Mouse (Mus musculus) MEL (cell line): ENCODE measurements around the gene Edrf1. TPM values are rescaled to one million over a fixed set of nuclear protein-coding genes. Genes with fewer than 3 reads are reported as not detected.
"Not testable (repeated sequence)": the region's sequence is repeated elsewhere in the genome, so short reads cannot be mapped to it uniquely, and the experiment has no call there.

Source experiments
- DNase-seq: peaks from one replicate; pipeline ENCODE4 v3.0.0; 2011; ENCODE audit warnings: low read depth, low spot score
- H3K27ac ChIP-seq: 2 replicates; pipeline ENCODE4 v1.5.1; 2012; ENCODE audit warnings: low read depth, mild to moderate bottlenecking, control low read depth, low read length, moderate library complexity; ENCODE audit not compliant: control insufficient read depth
- H3K27me3 ChIP-seq, 2 experiments: fragments of 150-350 bp in 1 of 2; sonication (generic) in 1 of 2; 2 replicates each; pipeline ENCODE4 v1.6.1; 2012; ENCODE audit warnings: low read length in 2 of 2, mild to moderate bottlenecking in 2 of 2, improper control_type of control experiment in 1 of 2, moderate library complexity in 1 of 2; ENCODE audit not compliant: insufficient read depth in 2 of 2, control insufficient read depth in 1 of 2
- H3K36me3 ChIP-seq, 2 experiments: 2 replicates each; pipeline ENCODE4 v1.6.1; 2012 to 2014; ENCODE audit warnings: low read length in 2 of 2, improper control_type of control experiment in 1 of 2, inconsistent platforms in 1 of 2, mild to moderate bottlenecking in 1 of 2; ENCODE audit not compliant: insufficient read depth in 2 of 2, control insufficient read depth in 1 of 2
- H3K4me1 ChIP-seq, 2 experiments: fragments of 150-350 bp in 1 of 2; sonication (generic) in 1 of 2; 2 replicates each; pipeline ENCODE4 v1.6.1; 2012; ENCODE audit warnings: low read length in 2 of 2, improper control_type of control experiment in 1 of 2, mild to moderate bottlenecking in 1 of 2; ENCODE audit not compliant: insufficient read depth in 2 of 2, control insufficient read depth in 1 of 2
- H3K4me3 ChIP-seq, 2 experiments: fragments of 150-350 bp in 1 of 2; sonication (generic) in 1 of 2; 2 replicates each; pipeline ENCODE4 v1.5.1; 2012; ENCODE audit warnings: low read depth in 2 of 2, low read length in 2 of 2, mild to moderate bottlenecking in 2 of 2, moderate library complexity in 2 of 2, control low read depth in 1 of 2, improper control_type of control experiment in 1 of 2; ENCODE audit not compliant: control insufficient read depth in 1 of 2, insufficient read depth in 1 of 2
- H3K79me2 ChIP-seq: 2 replicates; pipeline ENCODE4 v1.6.1; 2012; ENCODE audit warnings: mild to moderate bottlenecking, low read length, moderate library complexity; ENCODE audit not compliant: control insufficient read depth, poor library complexity, insufficient read depth
- H3K9ac ChIP-seq: 2 replicates; pipeline ENCODE4 v1.6.1; 2012; ENCODE audit warnings: low read depth, mild to moderate bottlenecking, control low read depth, low read length, moderate library complexity; ENCODE audit not compliant: control insufficient read depth, poor library complexity, severe bottlenecking
- H3K9me3 ChIP-seq: fragments of 150-350 bp; sonication (generic); replicated peaks from 2 replicates; pipeline ENCODE4 v1.6.1; 2012; ENCODE audit warnings: mild to moderate bottlenecking, low read length, improper control_type of control experiment, moderate library complexity; ENCODE audit not compliant: insufficient read depth
- CHD1 ChIP-seq: IDR thresholded peaks from 2 replicates; pipeline ENCODE4 v1.6.1; 2012; ENCODE audit warnings: low read depth, mild to moderate bottlenecking, inconsistent platforms, low read length, improper control_type of control experiment
- CHD2 ChIP-seq: IDR thresholded peaks from 2 replicates; pipeline ENCODE4 v1.6.1; 2011; ENCODE audit warnings: low read length, improper control_type of control experiment
- CTCF ChIP-seq, 3 experiments: IDR thresholded peaks in 2 of 3; conservative IDR thresholded peaks in 1 of 3; 2 replicates each; pipeline ENCODE4 v1.5.1; 2011 to 2012; ENCODE audit warnings: low read length in 3 of 3, low read depth in 2 of 3, mild to moderate bottlenecking in 2 of 3, improper control_type of control experiment in 1 of 3, inconsistent platforms in 1 of 3, mixed read lengths in 1 of 3, moderate library complexity in 1 of 3; ENCODE audit not compliant: control insufficient read depth in 1 of 3, insufficient read depth in 1 of 3, poor library complexity in 1 of 3, severe bottlenecking in 1 of 3
- E2F4 ChIP-seq: IDR thresholded peaks from 2 replicates; pipeline ENCODE4 v1.6.1; 2011; ENCODE audit warnings: low read depth, low read length, improper control_type of control experiment, borderline replicate concordance
- ELF1 ChIP-seq: IDR thresholded peaks from 2 replicates; pipeline ENCODE4 v1.6.1; 2014; ENCODE audit warnings: low read depth, mild to moderate bottlenecking, inconsistent platforms, low read length, improper control_type of control experiment, moderate library complexity
- EP300 ChIP-seq, 2 experiments: IDR thresholded peaks; 2 replicates each; pipeline ENCODE4 v1.6.1; 2011; ENCODE audit warnings: improper control_type of control experiment in 2 of 2, low read length in 2 of 2, low read depth in 1 of 2, mild to moderate bottlenecking in 1 of 2
- ETS1 ChIP-seq: IDR thresholded peaks from 2 replicates; pipeline ENCODE4 v1.6.1; 2012; ENCODE audit warnings: low read depth, mild to moderate bottlenecking, inconsistent platforms, low read length, improper control_type of control experiment, moderate library complexity
- GABPA ChIP-seq: IDR thresholded peaks from 2 replicates; pipeline ENCODE4 v1.6.1; 2012; ENCODE audit warnings: low read depth, mild to moderate bottlenecking, inconsistent platforms, low read length, improper control_type of control experiment, moderate library complexity
- HCFC1 ChIP-seq: IDR thresholded peaks from 2 replicates; pipeline ENCODE4 v1.6.1; 2012; ENCODE audit warnings: low read depth, mild to moderate bottlenecking, inconsistent platforms, low read length, improper control_type of control experiment, moderate library complexity
- KAT2A ChIP-seq: conservative IDR thresholded peaks from 2 replicates; pipeline ENCODE4 v1.6.1; 2012; ENCODE audit warnings: low read depth, low read length, improper control_type of control experiment, inconsistent platforms
- MAFK ChIP-seq: IDR thresholded peaks from 2 replicates; pipeline ENCODE4 v1.6.1; 2011; ENCODE audit warnings: low read depth, mild to moderate bottlenecking, low read length, improper control_type of control experiment, borderline replicate concordance
- MAZ ChIP-seq: IDR thresholded peaks from 2 replicates; pipeline ENCODE4 v1.6.1; 2012; ENCODE audit warnings: low read depth, mild to moderate bottlenecking, inconsistent platforms, low read length, improper control_type of control experiment
- MYC ChIP-seq: IDR thresholded peaks from 2 replicates; pipeline ENCODE4 v1.6.1; 2011; ENCODE audit warnings: low read depth, mild to moderate bottlenecking, low read length, improper control_type of control experiment, moderate library complexity
- POLR2AphosphoS2 ChIP-seq: IDR thresholded peaks from 2 replicates; pipeline ENCODE4 v1.6.1; 2011; ENCODE audit warnings: low read length, improper control_type of control experiment
- POLR2AphosphoS5 ChIP-seq: IDR thresholded peaks from 2 replicates; pipeline ENCODE4 v1.6.1; 2012; ENCODE audit warnings: low read depth, borderline replicate concordance, mild to moderate bottlenecking, inconsistent platforms, low read length, moderate library complexity, mixed read lengths
- RAD21 ChIP-seq: IDR thresholded peaks from 2 replicates; pipeline ENCODE4 v1.6.1; 2011; ENCODE audit warnings: mild to moderate bottlenecking, low read depth, low read length, improper control_type of control experiment
- RCOR1 ChIP-seq: IDR thresholded peaks from 2 replicates; pipeline ENCODE4 v1.6.1; 2012; ENCODE audit warnings: low read depth, mild to moderate bottlenecking, inconsistent platforms, low read length, improper control_type of control experiment
- SIN3A ChIP-seq: IDR thresholded peaks from 2 replicates; pipeline ENCODE4 v1.6.1; 2012; ENCODE audit warnings: low read length, improper control_type of control experiment, inconsistent platforms
- SMC3 ChIP-seq: IDR thresholded peaks from 2 replicates; pipeline ENCODE4 v1.6.1; 2011; ENCODE audit warnings: low read depth, low read length, improper control_type of control experiment
- TAL1 ChIP-seq: IDR thresholded peaks from 2 replicates; pipeline ENCODE4 v1.6.1; 2012; ENCODE audit warnings: mild to moderate bottlenecking, inconsistent platforms, low read length, moderate library complexity, mixed read lengths
- USF1 ChIP-seq: IDR thresholded peaks from 2 replicates; pipeline ENCODE4 v1.6.1; 2014; ENCODE audit warnings: low read depth, mild to moderate bottlenecking, inconsistent platforms, low read length, improper control_type of control experiment, moderate library complexity
- USF2 ChIP-seq, 2 experiments: IDR thresholded peaks; 2 replicates each; pipeline ENCODE4 v1.6.1; 2011 to 2012; ENCODE audit warnings: improper control_type of control experiment in 2 of 2, low read length in 2 of 2, borderline replicate concordance in 1 of 2, inconsistent platforms in 1 of 2, low read depth in 1 of 2, mild to moderate bottlenecking in 1 of 2; ENCODE audit not compliant: insufficient read depth in 1 of 2
- ZNF384 ChIP-seq: IDR thresholded peaks from 2 replicates; pipeline ENCODE4 v1.6.1; 2012; ENCODE audit warnings: low read depth, mild to moderate bottlenecking, inconsistent platforms, low read length, improper control_type of control experiment
- polyA plus RNA-seq, 2 experiments: library from polyadenylated mRNA; stranded (reverse) in 1 of 2; unstranded in 1 of 2; fragments of >175 nt in 1 of 2; fragments of >200 nt in 1 of 2; gene quantifications; 2 replicates each; pipeline versions ENCODE4 v1.2.1 to v1.2.4; 2012; ENCODE audit warnings: low replicate concordance in 2 of 2, low read depth in 1 of 2; ENCODE audit not compliant: insufficient read length in 2 of 2, insufficient read depth in 1 of 2, missing spikeins in 1 of 2
- total RNA-seq: library from RNA; depleted of rRNA; stranded (reverse); fragments of 300-350 nt; gene quantifications from 2 replicates; pipeline ENCODE4 v1.2.3, GENCODE M21; 2012

Edrf1 gene
- total and polyA plus RNA-seq, 3 experiments, result 17.8 to 104 (median 28.1) TPM

GRCm38 (mm10) chr7:133684701-133685100, 47.4 kb downstream of the Edrf1 start:
- H3K27ac ChIP-seq, result no peak overlapping the region
- no peaks in the 10 kb centered on the region for H3K9me3 ChIP-seq
- no peaks in the 10 kb centered on the region for H3K36me3 ChIP-seq
- H3K4me1 ChIP-seq, result no peaks in the 10 kb centered on the region
- no peak for TF ChIP-seq CTCF (IDR thresholded peaks at IDR 0.05 in 2 of 3, conservative IDR thresholded peaks at IDR 0.05 in 1 of 3; ENCODE audit: control insufficient read depth in 1 of 3, insufficient read depth in 1 of 3, low read depth in 2 of 3, low read length in 3 of 3, poor library complexity in 1 of 3, severe bottlenecking in 1 of 3)
- TF ChIP-seq POLR2AphosphoS5, result no peak
- TF ChIP-seq RAD21, result no peak
- TF ChIP-seq CHD1, result no peak
- no peak for TF ChIP-seq CHD2
- TF ChIP-seq SMC3, result no peak
- TF ChIP-seq E2F4, result no peak
- peak; percentile 41 for DNase-seq
- no peaks in the 10 kb centered on the region for H3K27me3 ChIP-seq
- H3K79me2 ChIP-seq, result no peaks in the 10 kb centered on the region
- H3K4me3 ChIP-seq, result no peak overlapping the region
- H3K9ac ChIP-seq, result no peak overlapping the region

- H3K9me3 ChIP-seq, DNase-seq, H3K27ac ChIP-seq, H3K27me3 ChIP-seq, H3K79me2 ChIP-seq, H3K4me3 ChIP-seq, H3K4me1 ChIP-seq, H3K9ac ChIP-seq, H3K36me3 ChIP-seq: not testable (repeated sequence)
- TF ChIP-seq POLR2AphosphoS5, result 0 out of 2 replicates have a peak, but pooled peaks have one; percentile 22
These were observed 48.3 kb downstream of the Edrf1 start for GRCm38 (mm10) chr7:133685644-133686043.

- Histone ChIP-seq H3K79me2 (no peaks in the 10 kb centered on the region), H3K4me1 (peaks cover 13 to 26% of the 10 kb centered on the region in 2 experiments), H3K4me3 (no peak overlapping the region; a peak in 1 of 4 replicates), H3K27ac (peak overlapping the region; percentile 75), H3K9me3 (no peaks in the 10 kb centered on the region), H3K36me3 (peaks cover 0 to 25% of the 10 kb centered on the region in 2 experiments; a peak in 2 of 4 replicates), H3K27me3 (no peaks in the 10 kb centered on the region), H3K9ac (peak overlapping the region; percentile 40)
- DNase-seq, result peak; percentile 84
- TF ChIP-seq EP300 (IDR thresholded peaks at IDR 0.05; ENCODE audit: low read depth in 1 of 2, low read length in 2 of 2) (peak; percentile 97 to 98), MAFK (peak; percentile 52; the same call in 1 of the 2 replicates), ETS1 (peak; percentile 99), HCFC1 (0 out of 2 replicates have a peak, but pooled peaks have one; percentile 22), USF2 (IDR thresholded peaks at IDR 0.05; ENCODE audit: borderline replicate concordance in 1 of 2, insufficient read depth in 1 of 2, low read depth in 1 of 2, low read length in 2 of 2) (no peak), ELF1 (0 out of 2 replicates have a peak, but pooled peaks have one; percentile 17), USF1 (peak; percentile 63; the same call in 1 of the 2 replicates), RCOR1 (peak; percentile 89), TAL1 (peak; percentile 93), SIN3A (peak; percentile 88), CHD1 (no peak), RAD21 (no peak), MYC (0 out of 2 replicates have a peak, but pooled peaks have one; percentile 22), CHD2 (peak; percentile 43; the same call in 1 of the 2 replicates), E2F4 (no peak), ZNF384 (no peak), CTCF (IDR thresholded peaks at IDR 0.05 in 2 of 3, conservative IDR thresholded peaks at IDR 0.05 in 1 of 3; ENCODE audit: control insufficient read depth in 1 of 3, insufficient read depth in 1 of 3, low read depth in 2 of 3, low read length in 3 of 3, poor library complexity in 1 of 3, severe bottlenecking in 1 of 3) (no peak), POLR2AphosphoS2 (peak; percentile 71), KAT2A (no peak), GABPA (no peak), MAZ (0 out of 2 replicates have a peak, but pooled peaks have one; percentile 42)
These were observed 60.8 kb downstream of the Edrf1 start for GRCm38 (mm10) chr7:133698021-133698709.
